Mouse (Mus musculus): Measurements from ENCODE around the gene Zfand3.
A peak's percentile ranks its signal among the peaks of the same experiment; 100 is the strongest.

Gene Zfand3

GRCm38 (mm10) chr17:30197280-30198030 lies 192.9 kb downstream of the Zfand3 start:
- DNase-seq = no peak

- no peak for DNase-seq
Observed at GRCm38 (mm10) chr17:30198422-30198821, 193.9 kb downstream of the Zfand3 start.

- DNase-seq = no peak
Observed at GRCm38 (mm10) chr17:30199374-30200247, 195.1 kb downstream of the Zfand3 start.

DNA sequence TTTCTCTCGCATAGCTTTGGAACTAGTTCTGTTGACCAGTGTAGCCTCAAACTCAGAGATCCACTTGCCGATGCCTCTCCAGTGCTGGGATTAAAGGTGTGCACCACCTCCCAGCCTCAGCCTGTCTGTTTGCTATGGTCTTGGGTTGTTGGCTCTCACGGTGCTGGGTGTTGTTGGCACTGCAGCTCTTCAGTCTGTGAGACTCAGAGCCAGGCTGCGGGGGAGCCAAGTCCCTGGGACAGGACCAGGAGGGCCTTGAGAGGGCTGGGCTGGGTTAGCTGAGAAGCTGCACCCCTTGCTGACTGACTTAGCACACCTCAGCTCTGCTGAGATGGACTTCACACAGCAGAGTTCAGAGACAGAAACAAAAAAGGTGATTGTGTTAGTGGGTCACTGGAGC lies 195.8 kb downstream of the Zfand3 start:
- DNase-seq = no peak

- no peak for DNase-seq
Observed at GRCm38 (mm10) chr17:30205062-30205825, 200.7 kb downstream of the Zfand3 start.

DNA sequence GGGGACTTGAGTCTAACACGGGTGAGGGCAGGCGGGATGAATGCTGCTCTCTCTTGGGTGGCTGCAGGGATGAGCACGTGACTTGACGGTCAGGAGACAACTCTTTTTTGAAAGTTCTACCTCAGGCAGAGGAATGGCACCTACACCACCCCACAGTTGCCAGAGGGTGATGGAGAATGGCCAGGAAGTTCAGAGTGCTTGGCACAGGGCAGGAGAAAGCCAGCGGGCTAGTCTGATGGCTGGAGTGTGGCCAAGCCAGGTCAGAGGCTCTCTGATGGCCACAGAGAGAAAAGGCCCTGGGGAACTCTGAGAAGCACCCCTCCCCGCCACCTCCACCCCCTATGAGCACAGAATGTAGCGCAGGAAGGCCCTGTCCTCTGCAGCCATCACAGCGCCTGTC lies 205.7 kb downstream of the Zfand3 start:
- DNase-seq = no peak

GRCm38 (mm10) chr17:30210936-30211335 lies 206.4 kb downstream of the Zfand3 start:
- DNase-seq = peak; percentile 45

GRCm38 (mm10) chr17:30212647-30213046 lies 208.1 kb downstream of the Zfand3 start:
- DNase-seq = no peak

GRCm38 (mm10) chr17:30213371-30213770 lies 208.8 kb downstream of the Zfand3 start:
- DNase-seq = no peak

DNA sequence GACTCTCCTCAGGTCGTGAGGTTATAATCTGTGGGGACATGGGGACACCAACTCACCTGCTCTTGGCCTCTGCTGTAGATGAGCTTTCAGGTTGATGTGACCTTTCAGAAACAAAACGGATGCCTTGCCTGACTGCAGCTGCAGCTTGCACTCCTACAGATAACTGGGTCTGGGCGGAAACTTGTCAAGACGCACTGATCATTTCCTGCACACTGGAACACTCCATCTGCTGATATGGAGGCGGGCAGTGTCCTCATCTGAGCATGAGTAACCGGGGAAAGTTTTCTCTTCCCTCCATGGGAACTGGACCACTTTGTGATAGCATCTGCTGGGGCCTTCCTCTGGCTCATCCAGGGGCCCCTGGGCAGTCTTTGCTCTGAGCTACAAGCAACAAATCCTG lies 209.9 kb downstream of the Zfand3 start:
- DNase-seq = no peak

- DNase-seq = no peak
Observed at GRCm38 (mm10) chr17:30215741-30216140, 211.2 kb downstream of the Zfand3 start.

DNA sequence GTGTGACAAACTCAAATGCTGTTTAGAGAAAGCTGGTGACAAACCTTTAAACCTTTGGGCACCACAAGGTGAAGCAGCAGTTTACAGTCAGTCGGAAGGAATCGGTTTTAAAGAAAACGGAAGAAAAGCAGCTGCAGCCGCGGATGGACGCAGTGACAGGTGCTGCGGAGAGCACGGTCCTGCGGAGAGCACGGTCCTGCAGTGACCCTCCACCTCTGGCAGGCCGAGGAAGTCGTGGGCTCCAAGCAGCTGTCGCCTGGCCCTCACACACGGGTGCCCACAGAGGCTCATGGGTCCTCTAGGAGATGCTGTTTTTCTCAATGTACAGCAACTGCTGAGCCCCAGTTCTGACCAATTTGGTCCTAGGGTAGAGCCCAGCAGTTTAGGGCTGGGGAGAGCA lies 217.1 kb downstream of the Zfand3 start:
- no peak for DNase-seq

DNA sequence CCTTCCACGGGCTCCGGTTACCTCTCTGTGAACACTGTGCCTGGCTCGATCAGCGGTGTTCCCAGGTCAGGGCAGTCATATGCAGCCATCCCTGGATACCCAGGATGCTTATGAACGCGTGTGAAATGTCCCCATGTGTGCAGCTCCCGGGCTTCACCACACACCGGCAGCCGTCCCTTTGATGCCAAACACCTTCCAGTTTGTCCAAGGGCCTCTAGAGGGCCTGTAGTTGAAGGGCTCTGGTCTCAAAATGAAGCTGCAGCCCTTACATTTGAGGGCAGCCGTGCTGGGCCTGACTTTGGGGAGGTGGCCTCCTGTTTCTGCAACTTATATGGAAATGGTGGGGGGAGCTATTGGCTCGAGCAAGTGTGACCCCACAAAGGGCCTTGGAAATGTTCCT lies 217.8 kb downstream of the Zfand3 start:
- no peak for DNase-seq

DNA sequence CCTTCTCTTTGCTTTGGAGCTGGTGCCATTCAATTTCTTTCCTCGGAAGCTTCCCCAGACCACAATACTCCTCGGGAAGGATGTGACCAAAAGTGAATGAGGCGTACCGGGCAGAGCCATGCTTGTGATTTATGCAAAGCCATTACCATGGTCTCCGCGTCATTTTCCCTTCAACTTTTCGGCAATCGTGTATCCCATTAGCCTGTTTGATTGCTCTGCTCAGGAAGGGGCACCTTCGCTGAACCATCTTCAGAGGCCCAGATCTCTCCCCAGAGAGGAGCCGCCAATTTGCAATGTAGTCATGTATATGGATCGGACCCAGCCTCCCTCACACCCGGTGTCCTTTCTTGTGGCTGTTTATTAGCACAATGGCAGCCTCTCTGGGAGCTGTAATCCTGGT lies 218.3 kb downstream of the Zfand3 start:
- DNase-seq = no peak

- no peak for DNase-seq
Observed at GRCm38 (mm10) chr17:30225030-30225740, 220.7 kb downstream of the Zfand3 start.

DNA sequence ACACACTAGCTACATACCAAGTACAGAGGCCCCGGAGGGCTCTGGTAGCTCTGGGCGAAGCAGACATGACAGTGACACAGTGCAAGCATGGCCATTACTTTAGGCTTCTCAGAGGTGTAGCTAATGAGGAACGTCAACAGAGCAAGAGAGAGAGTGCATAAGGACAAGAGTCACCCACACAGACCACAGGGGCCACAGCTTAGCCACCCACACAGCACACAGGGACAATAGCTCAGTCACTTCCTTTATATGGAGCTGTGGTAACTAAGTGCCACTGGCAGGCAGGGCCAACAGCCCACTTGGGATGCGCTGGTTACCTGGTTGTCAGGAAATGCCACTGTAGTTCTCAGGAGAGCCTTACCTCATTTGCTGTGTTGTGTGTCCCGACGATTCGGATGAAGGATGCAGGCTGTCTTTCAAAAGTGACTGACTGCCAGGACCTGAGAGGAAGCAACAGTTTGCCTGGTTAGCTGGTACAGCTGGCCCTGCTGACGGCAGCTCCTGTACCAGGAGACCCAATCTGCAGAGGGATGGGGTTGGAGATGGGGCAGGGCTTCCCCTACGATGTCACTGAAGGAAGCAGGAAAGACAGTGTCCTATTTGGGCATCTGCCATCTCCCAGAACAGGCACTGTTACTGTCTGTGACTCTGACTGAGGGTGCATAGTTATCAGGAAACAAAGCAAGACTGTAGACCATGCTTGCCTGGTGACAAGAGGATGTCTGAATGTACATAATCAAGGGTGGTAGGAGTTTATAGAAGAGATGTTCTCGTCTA lies 224.1 kb downstream of the Zfand3 start:
- DNase-seq = no peak

GRCm38 (mm10) chr17:30230428-30230827 lies 225.9 kb downstream of the Zfand3 start:
- DNase-seq = no peak

GRCm38 (mm10) chr17:30231483-30231882 lies 226.9 kb downstream of the Zfand3 start:
- no peak for DNase-seq

GRCm38 (mm10) chr17:30232698-30233097 lies 228.2 kb downstream of the Zfand3 start:
- DNase-seq = no peak

DNA sequence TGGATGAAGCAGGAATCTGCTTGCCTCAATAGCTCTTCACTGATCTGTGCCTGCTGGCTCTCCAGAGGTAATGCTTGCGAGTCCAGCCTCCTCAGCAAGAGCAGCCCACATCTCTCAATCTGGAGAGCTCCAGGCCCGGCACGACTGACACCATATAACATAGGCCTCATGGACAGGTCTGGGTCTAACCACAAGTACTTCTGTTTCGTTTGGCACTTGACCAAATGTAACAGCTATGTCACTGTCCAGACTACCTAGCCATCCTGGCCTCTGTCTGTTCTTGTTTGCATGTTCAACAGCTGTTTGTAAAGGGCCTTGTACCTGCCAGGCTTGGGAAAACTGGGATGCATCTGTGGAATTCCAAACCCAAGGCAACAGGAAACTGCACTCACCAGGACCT lies 230.8 kb downstream of the Zfand3 start:
- DNase-seq = no peak

DNA sequence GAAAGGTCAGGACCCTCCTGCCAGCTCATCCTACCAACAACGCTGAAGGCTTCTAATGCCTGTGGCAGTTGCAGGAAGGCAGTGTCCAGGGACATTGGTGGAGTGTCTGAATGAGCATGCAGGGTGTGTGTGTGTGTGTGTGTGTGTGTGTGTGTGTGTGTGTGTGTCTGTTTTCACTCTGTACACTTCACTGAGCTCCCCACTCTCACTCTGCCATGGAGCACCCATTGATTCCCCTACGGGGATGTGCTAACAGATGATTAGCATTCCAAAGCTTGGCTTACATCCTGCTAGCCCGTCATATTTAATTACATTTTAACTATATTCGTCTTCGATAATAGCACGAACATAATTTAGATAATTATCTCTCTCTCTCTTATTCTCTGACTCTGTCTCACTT lies 232.1 kb downstream of the Zfand3 start:
- DNase-seq = no peak

DNA sequence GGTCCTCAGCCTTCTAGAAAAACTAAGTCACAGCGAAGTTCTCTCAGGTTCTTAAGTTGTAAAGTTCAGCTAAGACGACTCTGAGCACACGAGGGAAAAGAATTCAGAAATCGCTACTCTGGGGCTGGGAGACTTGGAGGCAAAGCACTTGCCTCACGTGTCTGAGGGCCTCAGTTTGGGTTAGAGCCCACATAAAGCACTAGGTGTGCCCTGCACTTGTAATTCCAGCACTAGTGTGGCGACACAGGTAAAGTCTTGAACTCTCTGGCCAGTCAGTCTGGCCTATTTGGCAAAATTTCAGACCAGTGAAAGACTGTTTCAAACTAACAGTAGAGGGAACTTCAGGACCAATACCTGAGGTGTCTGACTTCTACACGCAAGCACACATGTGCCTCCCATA lies 233.1 kb downstream of the Zfand3 start:
- no peak for DNase-seq
